Mouse (Mus musculus) erythroblast, embryonic 14.5 days (primary cell): ENCODE data around the gene Gsdma3.

Experiments
- GATA1 ChIP-seq: IDR thresholded peaks from 2 replicates; pipeline ENCODE4 v1.6.1; 2012; ENCODE audit warnings: low read length, inconsistent platforms, mixed read lengths
- TAL1 ChIP-seq: IDR thresholded peaks from 3 replicates; pipeline ENCODE4 v1.6.1; 2012; ENCODE audit warnings: low read length, inconsistent platforms, mixed read lengths

- TF ChIP-seq GATA1 (no peak), TAL1 (no peak)
These were observed 30.2 kb upstream of the Gsdma3 start for GRCm38 (mm10) chr11:98595955-98596354.
